Mouse (Mus musculus) midbrain, embryonic 12.5 days (tissue): ENCODE data around the gene Plppr5. TPM values are rescaled to one million over a fixed set of nuclear protein-coding genes. Genes with fewer than 3 reads are reported as not detected.
A peak's percentile ranks its signal among the peaks of the same experiment; 100 is the strongest.

Source experiments
- ATAC-seq: fragments of 200-750 bp; cut with Nextera tagmentation; 2 replicates; pipeline ENCODE4 v1.8.0; 2017; ENCODE audit warnings: low read depth, moderate TSS enrichment, moderate library complexity; ENCODE audit not compliant: low FRiP score
- H3K27ac ChIP-seq: fragments of 300-500 bp; sonication (generic); replicated peaks from 2 replicates; pipeline ENCODE4 v1.5.1; 2016; ENCODE audit warnings: mild to moderate bottlenecking
- H3K27me3 ChIP-seq: fragments of 300-500 bp; sonication (generic); 2 replicates; pipeline ENCODE4 v1.6.1; 2016; ENCODE audit warnings: mild to moderate bottlenecking
- H3K36me3 ChIP-seq: fragments of 300-500 bp; sonication (generic); 2 replicates; pipeline ENCODE4 v1.6.1; 2016
- H3K4me1 ChIP-seq: fragments of 300-500 bp; sonication (generic); 2 replicates; pipeline ENCODE4 v1.6.1; 2016
- H3K4me2 ChIP-seq: fragments of 300-500 bp; sonication (generic); replicated peaks from 2 replicates; pipeline ENCODE4 v1.6.1; 2016; ENCODE audit warnings: mild to moderate bottlenecking, moderate library complexity
- H3K4me3 ChIP-seq: fragments of 300-500 bp; sonication (generic); 2 replicates; pipeline ENCODE4 v1.5.1; 2016; ENCODE audit warnings: mild to moderate bottlenecking
- H3K9ac ChIP-seq: fragments of 300-500 bp; sonication (generic); replicated peaks from 2 replicates; pipeline ENCODE4 v1.6.1; 2016; ENCODE audit warnings: mild to moderate bottlenecking, moderate library complexity
- H3K9me3 ChIP-seq: fragments of 300-500 bp; sonication (generic); 2 replicates; pipeline ENCODE4 v1.6.1; 2016; ENCODE audit warnings: mild to moderate bottlenecking
- WGBS: fragments of 180-500 bp; shearing (Covaris S2); methylation state at CpG from one replicate; pipeline ENCODE4 v1.1.7; 2016; 5-methylcytosine and 5-hydroxymethylcytosine counted together
- polyA plus RNA-seq: library from polyadenylated mRNA; unstranded; fragments of >200 nt; fragmentation: Nextera tagmentation; extraction: Ambion mirVana; gene quantifications from 2 replicates; pipeline ENCODE4 v1.2.1, GENCODE M21; 2016

The Plppr5 gene
- polyA plus RNA-seq, 1 experiment from 2014 or later, result 0.36 TPM

DNA sequence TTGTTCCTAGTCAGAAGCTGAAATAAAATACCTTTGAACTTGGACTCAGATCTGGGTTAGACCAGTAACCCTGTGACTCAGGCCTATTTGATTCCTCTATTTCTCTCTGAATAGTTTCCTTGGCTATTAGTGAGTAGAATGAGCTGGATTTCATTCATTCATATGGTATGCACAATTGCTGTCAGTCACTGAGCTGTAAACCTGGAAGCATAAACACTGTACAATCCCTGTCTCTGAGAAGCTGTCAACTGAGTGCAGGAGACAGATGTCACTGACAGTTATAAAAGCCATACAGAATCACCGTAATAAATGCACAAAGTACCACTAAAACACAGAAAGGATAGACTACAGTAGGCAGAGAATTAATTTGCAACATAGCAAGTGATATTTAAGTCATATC lies 40.2 kb downstream of the Plppr5 start:
- no peak overlapping the region for H3K4me2 ChIP-seq
- H3K4me3 ChIP-seq, result no peak overlapping the region
- H3K36me3 ChIP-seq, result no peaks in the 10 kb centered on the region
- no peak for ATAC-seq
- WGBS, result 77% methylated on average over 1 of the region's 1 CpGs
- no peaks in the 10 kb centered on the region for H3K27me3 ChIP-seq
- H3K4me1 ChIP-seq, result no peaks in the 10 kb centered on the region
- no peak overlapping the region for H3K9ac ChIP-seq
- H3K27ac ChIP-seq, result no peak overlapping the region
- no peaks in the 10 kb centered on the region for H3K9me3 ChIP-seq

DNA sequence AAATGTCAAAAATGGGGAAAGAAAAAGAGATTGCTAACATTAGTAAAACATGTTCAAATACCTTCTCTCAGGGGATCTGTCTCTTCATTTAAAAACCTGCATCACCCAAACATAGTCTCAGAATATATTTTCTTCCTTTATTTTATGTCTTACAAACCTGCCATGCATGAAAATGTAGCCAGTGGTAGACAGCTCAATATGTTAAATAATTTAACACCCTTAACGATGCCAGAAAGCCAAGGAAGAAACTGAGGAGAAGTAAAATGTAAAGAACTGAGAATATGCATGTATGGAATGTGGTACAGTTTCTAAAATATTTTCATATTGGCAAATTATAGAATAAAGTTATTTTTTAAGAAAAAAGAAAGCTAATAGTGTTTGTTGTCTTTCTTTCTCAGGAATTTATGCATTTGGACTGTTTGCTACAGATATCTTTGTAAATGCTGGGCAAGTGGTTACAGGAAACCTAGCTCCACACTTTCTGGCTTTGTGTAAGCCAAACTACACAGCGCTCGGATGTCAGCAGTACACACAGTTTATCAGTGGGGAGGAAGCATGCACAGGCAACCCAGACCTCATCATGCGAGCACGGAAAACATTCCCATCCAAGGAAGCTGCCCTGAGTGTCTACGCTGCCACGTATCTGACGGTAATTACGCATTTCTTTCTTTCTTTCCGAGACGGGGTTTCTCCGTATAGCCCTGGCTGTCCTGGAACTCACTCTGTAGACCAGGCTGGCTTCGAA lies 50.8 kb downstream of the Plppr5 start:
- no peak overlapping the region for H3K4me2 ChIP-seq
- WGBS, result 94% methylated on average over 13 of the region's 13 CpGs
- no peaks in the 10 kb centered on the region for H3K36me3 ChIP-seq
- H3K9me3 ChIP-seq, result no peaks in the 10 kb centered on the region
- H3K27ac ChIP-seq, result no peak overlapping the region
- H3K4me1 ChIP-seq, result peaks cover 5% of the 10 kb centered on the region; the same call in 1 of the 2 replicates
- ATAC-seq, result no peak
- H3K9ac ChIP-seq, result no peak overlapping the region
- no peaks in the 10 kb centered on the region for H3K27me3 ChIP-seq
- no peak overlapping the region for H3K4me3 ChIP-seq

GRCm38 (mm10) chr3:117628799-117629198 lies 54.2 kb downstream of the Plppr5 start:
- 0 out of 2 replicates have a peak, but pooled peaks have one; percentile 19 for ATAC-seq
- no peaks in the 10 kb centered on the region for H3K27me3 ChIP-seq

GRCm38 (mm10) chr3:117630332-117630731 lies 55.7 kb downstream of the Plppr5 start:
- Histone ChIP-seq H3K4me1 (peaks cover 5% of the 10 kb centered on the region; the same call in 1 of the 2 replicates), H3K9me3 (no peaks in the 10 kb centered on the region), H3K27me3 (no peaks in the 10 kb centered on the region), H3K9ac (no peak overlapping the region), H3K27ac (no peak overlapping the region), H3K4me2 (no peak overlapping the region), H3K36me3 (no peaks in the 10 kb centered on the region), H3K4me3 (no peak overlapping the region)
- WGBS, result 76% methylated on average over 2 of the region's 2 CpGs
- ATAC-seq, result no peak

More at GRCm38 (mm10) chr3:117628799-117629198, 54.2 kb downstream of the Plppr5 start:
- no peak overlapping the region for H3K9ac ChIP-seq
- 31% methylated on average over 3 of the region's 3 CpGs for WGBS
- peaks cover 5% of the 10 kb centered on the region; the same call in 1 of the 2 replicates for H3K4me1 ChIP-seq
- H3K9me3 ChIP-seq, result no peaks in the 10 kb centered on the region
- H3K27ac ChIP-seq, result no peak overlapping the region
- no peaks in the 10 kb centered on the region for H3K36me3 ChIP-seq
- no peak overlapping the region for H3K4me2 ChIP-seq
- H3K4me3 ChIP-seq, result no peak overlapping the region

DNA sequence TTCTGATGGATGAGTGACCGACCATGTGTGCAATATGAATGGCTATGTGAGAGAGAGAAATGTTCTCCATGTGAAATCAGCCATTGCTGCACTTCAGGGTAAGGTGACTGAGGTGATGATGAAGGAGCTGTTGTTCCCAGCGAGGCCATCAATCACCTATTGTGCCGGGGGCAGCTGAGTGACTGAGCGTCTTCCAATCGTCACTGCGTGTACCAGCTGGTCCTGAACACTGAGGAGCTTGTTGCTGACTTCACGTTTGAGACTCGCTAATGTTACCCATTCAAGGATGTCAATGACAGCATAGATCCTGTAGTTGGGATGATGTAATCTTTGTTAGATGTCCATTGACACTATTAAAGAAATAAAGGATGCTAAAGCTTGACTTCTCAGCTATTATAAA lies 74.0 kb downstream of the Plppr5 start:
- H3K4me2 ChIP-seq, result no peak overlapping the region
- ATAC-seq, result no peak

DNA sequence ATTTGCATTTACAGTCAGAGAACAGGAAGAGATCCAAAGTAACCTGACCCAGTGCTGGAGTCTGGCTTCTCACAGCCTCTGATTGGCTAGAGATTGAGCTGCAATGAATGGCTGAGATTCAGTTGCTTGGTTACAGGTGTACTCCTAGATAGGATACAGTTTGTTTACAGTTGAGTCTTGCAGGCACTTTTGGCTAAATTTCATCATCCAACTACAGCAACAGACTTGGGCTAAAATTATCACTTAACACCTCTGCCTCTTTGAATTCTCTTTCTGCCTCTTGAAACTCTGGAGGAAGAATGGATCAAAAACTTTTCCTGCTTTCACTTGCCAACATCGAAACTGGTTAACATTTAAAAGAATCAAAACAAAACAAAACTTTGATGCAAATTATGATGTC lies 89.7 kb downstream of the Plppr5 start:
- WGBS, result 75% methylated on average over 1 of the region's 1 CpGs
- Histone ChIP-seq H3K36me3 (no peaks in the 10 kb centered on the region), H3K9ac (no peak overlapping the region), H3K4me2 (no peak overlapping the region), H3K4me1 (no peaks in the 10 kb centered on the region), H3K9me3 (no peaks in the 10 kb centered on the region), H3K27ac (no peak overlapping the region), H3K27me3 (no peaks in the 10 kb centered on the region), H3K4me3 (no peak overlapping the region)
- ATAC-seq, result no peak

More for the DNA sequence above, 74.0 kb downstream of the Plppr5 start:
- Histone ChIP-seq H3K4me1 (no peaks in the 10 kb centered on the region), H3K27me3 (no peaks in the 10 kb centered on the region), H3K4me3 (no peak overlapping the region), H3K36me3 (no peaks in the 10 kb centered on the region), H3K9ac (no peak overlapping the region), H3K9me3 (no peaks in the 10 kb centered on the region), H3K27ac (no peak overlapping the region)
- 80% methylated on average over 8 of the region's 8 CpGs for WGBS

- Histone ChIP-seq H3K9me3 (no peaks in the 10 kb centered on the region), H3K4me3 (no peak overlapping the region), H3K4me2 (no peak overlapping the region), H3K4me1 (no peaks in the 10 kb centered on the region), H3K27ac (no peak overlapping the region), H3K27me3 (no peaks in the 10 kb centered on the region), H3K9ac (no peak overlapping the region), H3K36me3 (no peaks in the 10 kb centered on the region)
- ATAC-seq, result no peak
- 91% methylated on average over 6 of the region's 6 CpGs for WGBS
Measured at GRCm38 (mm10) chr3:117679189-117679588, 104.6 kb downstream of the Plppr5 start.

DNA sequence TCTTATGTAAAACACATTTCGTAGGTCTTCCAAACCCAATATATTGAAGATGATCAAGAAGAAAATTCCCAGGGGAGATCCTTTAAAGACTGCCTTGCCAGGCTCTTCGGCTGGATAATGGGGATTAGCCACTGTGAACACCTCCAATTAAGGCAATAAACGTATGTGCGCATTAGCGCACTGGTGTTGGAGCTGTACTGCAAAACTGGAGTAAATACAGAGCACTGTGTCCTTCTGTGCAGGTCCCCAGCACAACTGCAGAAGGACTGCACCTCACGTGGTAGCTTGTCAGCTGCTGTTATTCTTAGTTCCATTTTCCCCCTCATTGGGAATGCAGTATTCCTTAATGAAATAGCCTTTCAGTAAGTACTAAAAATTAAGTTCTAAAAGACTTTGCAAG lies 110.0 kb downstream of the Plppr5 start:
- Histone ChIP-seq H3K36me3 (no peaks in the 10 kb centered on the region), H3K27me3 (no peaks in the 10 kb centered on the region), H3K4me3 (no peak overlapping the region), H3K9ac (no peak overlapping the region), H3K27ac (no peak overlapping the region), H3K9me3 (no peaks in the 10 kb centered on the region), H3K4me2 (no peak overlapping the region), H3K4me1 (no peaks in the 10 kb centered on the region)
- ATAC-seq, result no peak
- 61% methylated on average over 6 of the region's 6 CpGs for WGBS

- Histone ChIP-seq H3K9me3 (no peaks in the 10 kb centered on the region), H3K4me3 (no peak overlapping the region), H3K4me1 (no peaks in the 10 kb centered on the region), H3K36me3 (no peaks in the 10 kb centered on the region), H3K4me2 (no peak overlapping the region), H3K27ac (no peak overlapping the region), H3K9ac (no peak overlapping the region), H3K27me3 (no peaks in the 10 kb centered on the region)
- 93% methylated on average over 3 of the region's 3 CpGs for WGBS
- no peak for ATAC-seq
Measured at GRCm38 (mm10) chr3:117686036-117686435, 111.4 kb downstream of the Plppr5 start.

GRCm38 (mm10) chr3:117686648-117687047 lies 112.0 kb downstream of the Plppr5 start:
- H3K27me3 ChIP-seq, result no peaks in the 10 kb centered on the region
- no peak overlapping the region for H3K27ac ChIP-seq
- no peaks in the 10 kb centered on the region for H3K9me3 ChIP-seq
- H3K4me2 ChIP-seq, result no peak overlapping the region
- no peak for ATAC-seq
- 88% methylated on average over 7 of the region's 7 CpGs for WGBS
- no peak overlapping the region for H3K4me3 ChIP-seq
- no peak overlapping the region for H3K9ac ChIP-seq
- H3K36me3 ChIP-seq, result no peaks in the 10 kb centered on the region
- no peaks in the 10 kb centered on the region for H3K4me1 ChIP-seq

GRCm38 (mm10) chr3:117694736-117695135 lies 120.1 kb downstream of the Plppr5 start:
- Histone ChIP-seq H3K27me3 (no peaks in the 10 kb centered on the region), H3K4me2 (no peak overlapping the region), H3K27ac (no peak overlapping the region), H3K36me3 (no peaks in the 10 kb centered on the region), H3K4me1 (no peaks in the 10 kb centered on the region), H3K9me3 (no peaks in the 10 kb centered on the region), H3K9ac (no peak overlapping the region), H3K4me3 (no peak overlapping the region)
- WGBS, result 55% methylated on average over 1 of the region's 1 CpGs
- ATAC-seq, result no peak

DNA sequence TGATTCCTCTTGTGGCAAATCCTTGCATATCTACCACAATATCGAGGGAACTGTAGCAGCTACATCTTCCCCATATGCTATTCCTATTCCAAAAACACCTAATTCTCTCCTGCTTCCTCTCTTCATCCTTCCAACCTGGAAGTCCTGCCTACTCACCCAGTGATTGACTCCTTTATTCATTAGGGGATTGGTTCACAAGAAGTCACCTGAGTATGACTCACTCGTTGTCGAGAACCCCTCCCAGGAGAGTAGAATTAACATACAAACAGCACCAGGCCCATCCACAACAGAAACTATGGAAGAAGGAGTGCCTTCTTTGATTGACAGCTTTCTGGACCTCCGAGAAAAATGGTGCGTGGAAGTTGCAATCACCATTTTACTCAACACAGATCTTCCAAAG lies 121.7 kb downstream of the Plppr5 start:
- Histone ChIP-seq H3K27ac (no peak overlapping the region), H3K9ac (no peak overlapping the region), H3K4me1 (no peaks in the 10 kb centered on the region), H3K4me3 (no peak overlapping the region), H3K4me2 (no peak overlapping the region), H3K36me3 (no peaks in the 10 kb centered on the region), H3K9me3 (no peaks in the 10 kb centered on the region), H3K27me3 (no peaks in the 10 kb centered on the region)
- WGBS, result 90% methylated on average over 5 of the region's 5 CpGs
- ATAC-seq, result no peak

DNA sequence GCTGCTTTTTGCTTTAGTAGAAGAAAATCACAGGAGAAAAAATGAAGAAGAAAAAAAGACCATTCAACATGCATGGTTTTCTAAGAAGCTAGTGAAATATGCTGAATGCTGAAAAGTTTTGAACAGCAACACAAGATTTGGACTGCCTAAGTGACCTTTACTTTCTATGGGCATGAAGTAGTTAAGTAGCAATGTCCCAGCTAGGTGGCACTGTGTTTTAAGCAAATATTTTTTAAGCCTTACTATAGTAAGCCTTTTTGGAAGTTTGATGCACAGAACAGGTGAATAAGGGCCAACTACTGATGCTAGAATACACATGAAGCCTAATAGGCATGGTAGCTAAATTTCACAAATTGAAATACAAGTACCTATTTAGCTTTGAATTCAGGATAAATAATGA lies 134.2 kb downstream of the Plppr5 start:
- H3K27ac ChIP-seq, result no peak overlapping the region
- ATAC-seq, result no peak
- no peak overlapping the region for H3K4me2 ChIP-seq
- no peaks in the 10 kb centered on the region for H3K36me3 ChIP-seq
- no peak overlapping the region for H3K4me3 ChIP-seq
- H3K27me3 ChIP-seq, result no peaks in the 10 kb centered on the region
- no peaks in the 10 kb centered on the region for H3K4me1 ChIP-seq
- H3K9ac ChIP-seq, result no peak overlapping the region
- H3K9me3 ChIP-seq, result no peaks in the 10 kb centered on the region
